Mouse (Mus musculus) ovary, adult 18-20 months (tissue): ENCODE data around the gene Smap2.

Experiments
- DNase-seq: peaks from one replicate; pipeline ENCODE4 v3.0.0; 2022; ENCODE audit warnings: low spot score, mixed read lengths

Smap2 gene

DNA sequence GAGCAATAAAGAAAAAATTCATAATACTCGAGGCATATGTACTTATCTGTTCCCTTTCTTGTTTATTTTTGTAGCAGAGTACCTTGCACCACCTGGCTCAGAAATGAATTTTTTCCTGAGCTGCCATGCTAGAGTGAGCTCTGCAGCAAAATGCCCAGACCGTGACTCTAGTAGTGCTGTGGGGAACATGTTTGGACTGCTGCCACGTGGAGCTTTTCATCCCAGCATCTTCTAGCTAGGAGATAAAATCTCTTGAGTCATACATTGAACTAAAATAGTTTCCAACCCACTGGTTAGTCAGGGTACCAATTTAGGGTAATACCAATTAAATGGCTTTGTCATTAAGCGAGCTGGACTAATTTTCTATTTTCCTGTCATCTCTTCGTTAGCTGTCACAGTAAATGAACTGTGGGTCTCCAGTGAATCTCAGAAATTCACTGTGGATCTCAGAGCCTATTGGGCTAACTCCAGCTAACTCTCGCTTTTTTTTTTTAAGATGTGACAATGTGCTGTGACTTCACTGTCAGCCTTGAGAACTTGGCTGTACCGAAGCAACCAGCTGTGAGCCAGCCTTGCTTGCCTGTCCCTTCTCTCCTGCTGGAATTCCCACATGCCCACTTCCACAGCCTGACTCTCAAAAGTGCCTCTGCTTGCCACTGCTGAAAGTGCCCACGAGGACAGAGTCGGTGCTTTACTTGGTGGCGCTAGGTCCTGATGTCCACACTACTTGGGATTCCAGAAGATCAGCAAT is 3.2 kb upstream of the Smap2 start:
- DNase-seq: no peak

DNA sequence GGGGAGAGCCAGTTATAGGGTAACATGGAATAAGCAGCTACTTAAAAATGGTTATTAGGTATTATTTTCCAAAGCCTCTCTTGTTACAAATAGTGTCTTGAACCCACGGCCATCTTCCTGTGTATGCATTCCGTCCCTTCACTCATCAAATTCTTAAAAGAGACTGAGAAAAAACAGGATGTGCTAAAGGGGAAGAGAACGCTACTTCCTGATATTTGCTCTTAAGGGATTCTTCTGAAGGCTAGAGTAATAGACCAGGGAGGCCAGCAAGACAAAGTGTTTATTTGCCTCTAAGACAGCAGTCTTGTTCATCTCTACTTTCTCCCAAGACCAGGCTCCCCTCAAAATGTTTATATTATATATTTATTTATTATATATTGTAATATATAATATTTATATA is 1.2 kb upstream of the Smap2 start:
- DNase-seq: no peak

DNA sequence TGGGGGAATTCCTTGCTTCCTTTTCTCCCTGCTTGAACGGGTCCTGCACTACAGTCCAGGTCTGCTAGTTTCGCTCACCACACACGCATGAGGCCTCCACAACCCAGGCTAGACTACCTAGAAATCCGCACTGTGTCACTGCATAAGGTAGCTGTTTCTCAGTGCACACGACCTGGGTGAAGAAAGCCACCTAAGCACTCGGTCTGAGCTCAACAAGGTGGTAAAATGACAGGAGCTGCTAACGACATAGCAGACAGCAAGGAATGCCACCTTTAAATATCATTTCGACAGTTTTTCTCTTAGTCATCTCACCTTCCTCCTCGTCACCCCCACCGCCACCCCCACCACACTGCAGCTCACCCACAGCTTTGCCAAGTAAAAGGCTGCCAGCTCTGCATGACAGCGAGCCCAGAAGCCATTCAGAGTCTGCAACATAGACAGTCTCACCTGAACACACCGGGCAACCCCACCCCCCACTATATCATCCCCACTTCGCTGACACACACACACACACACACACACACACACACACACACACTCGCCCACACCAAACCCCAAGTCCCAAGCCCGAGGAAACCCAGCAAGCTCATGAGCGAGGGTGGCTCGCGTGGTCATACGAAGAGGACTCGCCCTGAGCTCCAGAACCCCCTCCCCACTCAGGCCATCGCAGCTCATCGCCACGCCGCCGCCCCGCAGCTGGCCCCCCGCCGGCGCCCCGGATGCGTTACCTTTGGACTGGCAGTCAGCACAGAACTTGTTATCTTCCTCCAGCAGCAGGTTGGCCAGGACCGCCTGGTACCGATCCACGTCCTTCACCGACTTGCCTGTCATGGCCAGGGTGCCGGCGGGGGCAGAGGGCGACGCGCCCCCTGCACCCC is 787 bp downstream of the Smap2 start:
- DNase-seq: no peak

DNA sequence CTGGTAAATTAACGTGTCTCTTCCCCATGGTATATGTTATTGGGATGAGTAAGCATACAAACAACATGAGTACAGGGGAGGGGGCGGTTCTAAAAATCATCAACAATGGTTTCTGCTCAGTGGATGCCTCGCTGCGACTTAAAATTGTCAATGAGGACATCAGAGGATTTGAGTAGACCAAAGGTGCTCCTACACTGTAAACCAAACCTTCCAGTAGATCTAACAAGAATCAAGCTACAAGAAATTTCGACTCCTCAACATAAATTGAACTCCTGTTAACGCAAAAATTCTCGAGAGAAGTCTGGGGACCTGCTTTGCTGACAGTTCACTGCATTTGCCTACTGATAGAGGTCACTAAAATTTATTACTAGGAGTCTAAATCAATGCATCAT is 1.8 kb downstream of the Smap2 start:
- DNase-seq: no peak

DNA sequence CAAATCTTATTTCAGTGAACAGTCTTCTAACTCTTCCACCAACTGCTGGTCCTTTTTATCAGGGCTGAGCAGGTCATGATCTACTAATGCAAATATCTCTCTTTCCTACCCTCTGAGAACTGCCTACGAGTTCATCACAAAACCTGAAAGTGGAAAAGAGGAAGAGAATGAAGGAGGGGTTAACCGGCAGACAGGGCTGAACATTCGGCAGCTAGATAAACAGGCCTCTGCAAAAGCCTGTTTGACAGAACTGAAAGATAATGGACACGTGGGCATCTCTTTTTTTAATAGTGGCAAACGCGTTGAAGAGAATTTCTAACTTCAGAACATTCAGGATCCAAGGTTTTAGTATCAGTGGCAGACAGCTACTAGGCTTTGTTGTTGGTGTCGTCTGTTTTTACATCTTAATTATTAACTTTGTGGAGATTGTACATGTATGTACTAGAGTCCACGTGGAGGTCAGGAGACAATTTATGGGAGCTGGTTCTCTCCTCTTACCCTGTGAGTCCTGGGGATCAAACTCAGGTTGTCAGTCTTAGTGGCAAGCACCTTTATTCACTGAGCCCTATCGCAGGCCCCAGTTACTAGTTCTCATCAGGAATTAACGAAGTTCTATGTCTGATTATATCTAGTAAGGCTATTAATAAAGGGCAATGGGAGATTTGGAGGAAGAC is 2.3 kb downstream of the Smap2 start:
- DNase-seq: no peak

DNA sequence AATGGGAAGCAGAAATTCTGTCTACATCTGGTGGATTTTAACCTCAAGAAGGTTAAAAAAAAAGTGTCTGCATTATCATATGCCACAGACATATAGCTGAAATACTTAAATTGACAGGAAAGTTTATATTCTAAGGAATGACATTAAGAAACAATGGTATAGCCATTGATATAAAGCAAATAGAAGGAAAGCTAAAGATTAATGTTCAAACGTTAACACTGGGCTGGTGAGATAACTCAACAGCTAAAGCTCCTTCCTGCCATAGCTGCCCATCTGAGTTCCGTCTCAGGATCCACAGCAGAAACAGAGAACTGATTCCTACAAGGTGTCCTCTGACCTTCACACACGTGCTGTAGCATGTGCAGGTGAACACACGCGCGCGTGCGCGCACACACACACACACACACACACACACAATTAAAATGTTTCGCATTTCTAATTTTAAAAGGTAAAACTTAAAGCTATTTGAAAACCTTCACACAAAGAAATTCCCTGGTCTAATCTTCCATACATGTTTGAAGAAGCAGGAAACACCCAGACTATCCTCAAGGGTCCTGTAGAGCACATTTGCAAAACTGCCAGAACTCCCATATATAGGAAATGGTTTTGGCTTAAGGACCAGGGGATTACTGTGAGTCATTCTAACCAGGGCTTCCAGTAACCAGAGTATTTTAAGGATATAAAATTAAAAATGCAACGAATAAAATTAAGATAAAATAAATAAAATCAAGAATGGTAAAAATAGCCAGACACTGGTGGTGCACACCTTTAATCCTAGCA is 6.1 kb downstream of the Smap2 start:
- DNase-seq: no peak

DNA sequence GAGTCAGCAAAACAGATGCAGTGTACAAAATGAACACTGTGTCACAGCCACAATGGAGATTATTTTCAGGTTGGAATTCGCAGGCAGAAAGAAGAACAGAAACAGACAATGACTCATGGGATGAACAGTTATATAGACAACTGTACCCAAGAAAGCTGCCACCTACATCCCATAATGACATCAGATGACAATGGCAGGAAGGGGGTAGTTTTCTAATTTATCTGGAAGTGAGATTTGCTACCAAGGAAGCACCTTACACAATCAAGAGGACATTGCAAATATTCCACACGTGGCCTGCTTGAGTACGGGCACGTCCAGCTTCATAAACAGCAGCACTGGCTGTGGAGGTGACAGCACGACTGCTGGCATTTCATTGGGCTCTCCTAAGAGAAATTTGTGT is 7.9 kb downstream of the Smap2 start:
- no peak for DNase-seq

DNA sequence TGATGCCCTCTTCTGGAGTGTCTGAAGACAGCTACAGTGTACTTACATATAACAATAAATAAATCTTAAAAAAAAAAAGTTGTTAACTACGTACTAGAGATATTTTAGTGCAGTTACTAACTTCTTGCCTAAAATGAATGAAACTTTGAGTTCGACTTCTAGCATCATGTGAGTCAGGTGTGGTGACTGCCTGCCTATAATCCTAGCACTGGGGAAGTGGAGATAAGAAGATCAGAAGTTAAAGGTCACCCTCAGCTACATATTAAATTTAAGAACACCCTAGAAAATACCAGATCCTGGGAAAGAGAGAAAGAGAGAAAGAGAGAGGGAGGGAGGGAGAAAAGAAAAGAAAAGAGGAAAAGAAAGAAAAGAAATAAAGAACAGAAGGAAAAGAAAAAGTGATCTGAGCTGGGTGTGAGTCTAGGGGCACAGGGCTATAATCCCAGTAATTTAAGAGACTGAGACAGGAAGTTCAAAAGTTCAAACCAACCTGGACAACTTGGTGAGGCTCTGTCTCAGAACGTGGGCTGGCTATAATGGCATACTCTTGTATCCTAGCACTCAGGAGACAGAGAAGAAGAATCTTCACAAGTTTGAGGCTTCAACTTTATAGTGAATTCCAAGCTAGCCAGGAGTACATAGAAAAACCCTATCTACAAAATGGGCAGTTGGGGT is 8.8 kb downstream of the Smap2 start:
- no peak for DNase-seq

DNA sequence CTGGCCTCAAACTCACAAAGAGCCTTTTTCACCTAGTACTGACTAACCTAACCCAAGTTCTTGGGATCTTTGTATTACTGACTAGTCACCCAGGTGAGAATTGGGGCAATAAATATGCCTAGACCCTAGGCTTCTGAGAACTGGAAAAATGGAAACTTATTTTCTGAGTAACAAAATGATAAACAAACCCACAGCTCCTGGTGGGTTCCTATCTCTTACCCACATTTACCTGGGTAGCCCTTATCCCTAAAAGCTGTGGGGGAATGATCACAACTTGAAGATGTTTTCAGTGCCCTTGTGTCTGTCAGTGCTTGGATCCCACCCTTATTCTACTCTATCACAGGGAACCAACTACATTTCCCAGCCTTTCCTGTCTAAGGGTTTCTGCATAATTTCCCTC is 10.0 kb downstream of the Smap2 start:
- no peak for DNase-seq

DNA sequence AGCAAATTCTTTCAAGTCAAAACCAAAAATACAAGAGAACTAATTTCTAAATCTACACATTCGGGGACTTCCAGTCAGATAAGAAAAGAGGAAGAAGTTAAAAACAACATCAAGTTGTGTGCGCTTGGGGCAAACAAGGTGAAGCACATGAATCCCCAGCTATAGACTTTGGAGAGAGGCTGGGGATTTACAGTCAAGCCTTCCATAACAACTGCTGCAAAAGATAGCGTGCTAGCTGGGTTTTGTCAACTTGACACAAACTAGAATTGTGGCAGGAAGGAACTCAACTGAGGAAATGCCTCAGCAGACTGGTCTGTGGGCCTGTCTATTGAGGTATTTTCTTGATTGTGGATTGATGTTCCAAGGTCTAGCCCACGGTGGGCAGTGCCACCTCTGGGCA is 12.4 kb downstream of the Smap2 start:
- DNase-seq: no peak

DNA sequence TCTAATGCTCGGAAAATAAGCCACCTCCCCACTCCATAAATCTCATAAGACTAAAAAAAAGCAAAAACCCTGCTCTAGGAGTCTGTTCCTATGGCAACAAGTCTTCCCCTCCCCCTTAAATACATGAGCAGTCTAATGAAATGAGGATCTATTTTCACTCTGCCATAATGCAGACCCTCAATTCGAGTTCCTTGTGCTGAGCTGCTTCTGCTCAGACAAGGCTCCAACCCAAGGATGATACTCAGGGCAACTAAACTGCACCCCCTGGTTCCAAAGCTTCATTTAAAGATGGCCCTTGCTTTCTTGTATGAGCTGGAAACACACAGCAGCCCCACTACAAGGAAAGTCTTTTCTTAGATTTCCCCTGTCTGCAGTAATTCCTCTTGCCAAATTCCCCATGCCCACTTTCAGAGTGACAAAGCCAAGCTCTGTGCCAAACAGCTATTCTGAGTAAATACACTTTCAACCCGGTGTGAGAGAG is 13.4 kb downstream of the Smap2 start:
- no peak for DNase-seq

DNA sequence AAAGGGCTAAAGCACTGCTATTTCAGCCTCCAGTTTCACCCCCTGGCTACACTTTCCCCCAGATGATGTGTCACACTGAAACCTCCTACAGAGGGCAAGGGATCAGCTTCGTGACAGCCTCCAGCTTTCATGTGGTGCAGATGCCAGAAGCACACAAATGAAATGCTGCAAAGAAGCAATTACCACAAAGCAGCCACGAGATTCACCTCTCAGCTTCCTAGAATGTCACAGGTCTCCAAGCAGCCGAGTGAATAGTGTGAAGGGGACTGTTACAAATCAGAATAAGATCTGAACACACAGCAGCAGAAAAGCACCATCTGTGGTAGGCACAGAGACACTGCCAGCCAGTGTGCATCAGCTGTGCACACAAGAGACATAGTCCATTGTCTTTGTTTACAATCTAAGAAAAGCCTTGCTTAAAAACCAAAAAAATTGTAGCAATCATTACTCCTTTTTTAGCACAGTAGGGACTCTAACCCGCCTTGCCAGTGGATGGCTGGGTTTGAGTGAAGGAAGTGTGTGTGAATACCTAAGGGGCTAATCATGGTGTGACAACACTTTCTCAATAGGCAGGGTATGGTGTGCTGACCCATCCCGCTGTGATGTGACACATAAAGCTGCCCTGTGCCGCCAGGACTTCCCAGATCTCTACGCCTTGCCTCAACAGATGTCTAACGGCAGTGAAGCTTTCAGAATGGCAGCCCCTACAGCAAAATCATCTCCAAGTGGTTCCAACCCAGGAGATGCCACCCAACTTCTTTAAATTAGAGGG is 14.5 kb downstream of the Smap2 start:
- no peak for DNase-seq

DNA sequence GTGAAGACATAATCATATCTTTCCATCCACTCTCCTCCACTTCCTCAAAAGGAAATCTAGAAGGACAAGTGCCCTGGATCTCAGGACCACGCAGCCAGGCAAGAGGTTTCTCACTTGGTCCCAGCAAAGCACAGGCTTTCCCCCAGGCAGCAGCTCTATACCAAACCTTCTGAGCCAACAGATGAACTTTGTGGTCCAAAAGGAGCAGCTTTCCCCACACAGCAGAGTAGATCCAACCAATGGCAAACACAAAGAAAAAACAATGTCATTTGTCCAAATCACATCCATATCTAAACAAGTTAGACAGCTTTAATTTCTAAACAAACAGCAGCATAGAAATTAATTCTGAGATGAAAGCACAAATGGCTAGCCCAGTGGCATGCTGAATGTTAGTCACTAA is 15.4 kb downstream of the Smap2 start:
- DNase-seq: no peak

DNA sequence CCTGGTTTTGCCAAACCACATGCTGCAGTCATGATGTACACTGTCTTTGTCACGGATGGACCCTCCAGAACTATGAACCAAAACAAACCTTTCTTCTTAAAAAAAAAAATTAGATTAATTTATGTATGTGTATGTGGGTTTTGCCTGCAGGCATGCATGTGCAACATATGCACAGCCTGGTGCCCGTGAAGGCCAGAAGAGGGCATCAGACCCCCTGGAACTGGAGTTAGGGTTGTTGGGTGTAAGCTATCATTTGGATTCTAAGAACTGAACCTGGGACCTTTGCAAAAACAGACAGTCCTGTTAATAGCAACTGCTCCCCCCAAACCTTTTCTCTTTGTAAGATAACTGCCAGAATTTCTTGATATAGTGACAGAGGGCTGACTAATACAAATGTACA is 16.0 kb downstream of the Smap2 start:
- no peak for DNase-seq

DNA sequence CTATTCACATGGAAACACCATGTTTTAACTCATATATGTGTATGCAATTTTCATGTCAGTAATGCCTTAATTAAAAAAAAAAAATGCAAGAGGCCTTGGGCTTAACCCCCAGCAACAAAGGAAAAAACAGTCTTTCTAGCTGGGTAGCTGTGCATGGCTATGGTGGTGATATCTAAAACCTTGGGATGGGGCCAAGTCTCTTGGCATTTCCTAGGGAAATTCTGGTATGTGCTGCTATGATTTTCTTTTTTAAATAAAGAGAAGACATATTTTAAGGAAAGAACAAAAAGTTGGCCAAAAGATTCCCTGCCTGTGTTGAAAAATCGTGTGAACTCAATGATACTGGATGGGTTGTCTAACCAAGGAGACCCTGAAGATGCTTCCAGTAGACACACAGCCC is 21.1 kb downstream of the Smap2 start:
- DNase-seq: no peak

DNA sequence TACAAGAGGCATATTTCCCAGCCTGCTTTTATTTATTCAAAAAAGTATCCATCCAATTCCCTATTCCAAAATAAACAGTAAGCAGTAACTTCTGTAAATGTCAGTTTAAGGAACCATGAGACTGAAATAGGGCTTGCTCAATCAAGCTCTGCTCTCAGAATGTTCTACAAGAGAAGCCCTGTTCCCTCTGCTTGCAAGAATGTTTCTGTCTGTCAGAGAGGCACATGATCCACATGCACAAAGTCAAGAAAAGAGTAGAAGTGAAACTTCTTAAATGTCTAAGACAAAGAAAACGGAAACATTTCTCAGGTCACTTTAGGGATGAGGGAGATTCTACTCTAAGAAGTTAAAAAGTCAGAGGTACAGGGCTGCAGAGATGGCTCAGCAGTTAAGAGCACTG is 24.0 kb downstream of the Smap2 start:
- DNase-seq: no peak

DNA sequence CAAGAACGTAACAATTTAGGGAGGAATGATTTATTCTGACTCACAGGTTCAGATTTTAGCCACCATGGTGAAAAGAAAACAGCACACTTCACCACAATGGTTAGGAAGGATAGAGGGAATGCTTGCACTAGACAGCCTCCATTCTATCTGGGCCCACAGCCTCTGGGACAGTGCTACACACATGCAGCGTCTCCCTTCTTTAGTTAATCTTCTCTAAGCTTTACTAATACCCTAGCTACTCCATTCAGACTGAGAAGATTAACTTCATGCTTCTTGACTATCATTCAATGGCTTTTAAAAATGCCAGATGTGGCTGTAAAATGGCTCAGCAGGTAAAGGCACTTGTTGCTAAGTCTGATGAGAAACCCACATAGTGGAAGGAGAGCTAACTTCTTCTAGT is 24.8 kb downstream of the Smap2 start:
- DNase-seq: no peak

DNA sequence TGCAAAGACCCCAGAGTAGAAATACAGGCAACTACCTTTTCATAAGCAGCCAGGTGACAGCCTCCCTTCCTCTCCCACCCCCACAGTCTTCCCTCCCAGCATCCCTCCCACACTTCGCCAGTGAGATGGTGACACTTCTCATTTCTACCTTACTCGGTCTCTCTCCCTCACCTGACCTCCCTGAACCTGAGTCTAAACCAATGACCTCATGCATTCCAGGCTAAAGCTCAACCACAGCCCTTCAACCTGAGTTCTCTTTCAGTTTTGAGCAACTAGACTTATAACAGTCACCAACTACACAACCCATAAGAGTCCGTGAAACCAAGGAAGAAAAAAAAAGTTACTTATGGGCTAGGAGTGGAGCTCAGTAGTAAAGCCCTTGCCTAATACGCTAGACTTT is 29.7 kb downstream of the Smap2 start:
- DNase-seq: no peak

DNA sequence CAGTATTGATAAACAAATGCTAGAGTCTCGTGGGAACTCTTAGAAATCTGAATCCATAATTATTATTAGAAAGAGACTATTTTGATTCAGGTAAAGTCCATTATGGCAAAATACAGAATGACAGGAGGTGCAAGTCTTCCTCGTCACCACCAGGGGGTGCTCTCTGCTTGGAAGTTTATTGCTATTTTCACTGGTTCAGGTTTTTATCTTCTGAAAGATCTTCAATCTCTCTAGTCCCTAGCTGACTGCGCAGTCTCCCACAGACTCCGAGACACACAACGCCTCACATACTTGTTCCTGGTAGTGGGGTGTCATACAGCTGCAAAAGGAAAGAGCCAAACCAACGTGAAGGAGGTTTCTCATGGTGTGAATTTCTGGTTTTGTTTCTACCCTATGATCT is 30.6 kb downstream of the Smap2 start:
- no peak for DNase-seq

DNA sequence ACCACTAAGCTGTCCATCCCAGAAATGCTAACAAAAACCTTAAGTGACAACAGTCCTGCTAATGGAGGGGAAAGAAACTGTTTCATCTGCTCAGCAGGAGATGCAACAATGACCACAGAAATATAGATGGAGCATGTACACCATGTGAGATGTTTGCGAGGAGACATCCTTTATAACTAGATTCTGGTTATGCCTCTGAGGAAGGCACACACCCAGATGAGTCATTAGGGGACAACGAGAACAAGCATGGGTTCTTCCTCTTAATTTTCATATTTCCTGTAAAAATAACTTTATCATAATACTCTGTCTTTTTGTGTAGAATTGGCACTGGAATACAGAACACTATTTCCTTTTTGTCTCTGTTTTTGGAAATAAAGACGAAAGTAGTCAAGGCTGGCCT is 38.8 kb downstream of the Smap2 start:
- no peak for DNase-seq

DNA sequence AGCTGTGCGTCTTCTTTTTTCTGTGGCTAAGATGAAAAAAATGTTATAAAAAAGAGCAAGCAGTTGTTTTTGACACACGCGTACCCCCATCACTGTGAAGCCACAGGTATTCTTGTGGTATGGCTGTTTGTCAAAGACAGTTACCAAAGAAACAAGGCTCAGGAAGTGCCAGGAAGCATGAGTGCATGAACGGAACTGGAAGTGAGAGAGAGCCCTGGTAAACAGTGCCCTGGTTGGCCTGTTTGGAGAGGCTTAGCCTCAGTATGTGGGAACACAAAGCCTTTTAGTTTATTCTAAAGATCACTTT is 41.7 kb downstream of the Smap2 start:
- no peak for DNase-seq
